Mouse (Mus musculus): ENCODE results near the gene Tnip1. TPM values are rescaled to one million over a fixed set of nuclear protein-coding genes. Genes with fewer than 3 reads are reported as not detected.
"Not testable (repeated sequence)": the region's sequence is repeated elsewhere in the genome, so short reads cannot be mapped to it uniquely, and the experiment has no call there.

Gene Tnip1
- polyA plus RNA-seq, 1 experiment from 2014 or later = 18.6 TPM

DNA sequence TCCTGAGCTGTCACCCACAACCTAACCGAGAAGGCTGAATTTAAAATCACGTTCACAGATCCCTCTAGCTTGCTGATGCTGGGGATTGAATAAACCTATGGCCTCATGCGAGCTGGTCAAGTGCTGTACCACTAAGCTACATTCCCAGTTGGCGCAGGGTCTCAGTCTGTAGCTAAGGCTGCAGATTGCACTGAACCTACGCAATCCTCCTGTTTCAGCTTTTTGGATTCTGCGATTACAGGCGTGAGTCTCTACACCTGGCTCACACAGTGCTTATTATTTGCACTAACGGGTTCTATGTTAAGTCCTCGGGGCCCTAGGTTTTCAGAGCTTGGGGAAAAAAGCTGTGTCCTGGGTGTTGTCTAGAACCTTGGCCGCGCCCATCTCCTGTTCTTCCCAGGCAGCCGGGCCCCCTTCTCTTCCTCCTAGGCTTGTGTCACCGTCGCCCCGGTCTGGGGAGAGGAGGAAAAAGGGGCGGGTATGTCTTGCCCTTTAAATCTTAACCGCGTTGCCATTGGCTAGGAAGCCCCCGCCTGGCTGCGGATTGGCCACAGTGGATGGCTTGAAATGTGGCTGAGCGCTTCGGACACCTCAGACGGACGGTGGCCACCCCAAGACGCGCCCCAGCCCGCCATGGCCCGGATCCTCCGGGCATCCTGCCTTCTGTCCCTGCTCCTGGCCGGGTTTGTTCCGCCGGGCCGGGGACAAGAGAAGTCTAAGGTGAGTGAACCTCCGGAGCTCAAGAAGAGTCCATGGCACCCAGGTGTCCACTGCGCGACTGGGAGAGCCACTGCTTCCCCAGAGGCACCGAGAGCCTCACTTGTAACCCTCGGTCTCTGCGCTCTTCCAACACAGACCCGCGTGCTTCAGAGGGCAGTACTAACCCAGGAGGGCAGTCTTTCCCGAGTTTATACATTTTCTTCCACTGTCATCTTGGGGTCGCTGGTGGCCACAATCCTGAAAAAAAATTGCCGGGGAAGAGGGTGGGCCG lies 60.1 kb downstream of the Tnip1 start, which contains the start of gene Gpx3:
Gene Gpx3, plus strand, starts transcription at position 121 of the 991 bp plus-strand sequence.
- ATAC-seq (ENCODE audit: low FRiP score, low read depth) = peak; percentile 94
- H3K9me3 ChIP-seq = no peaks in the 10 kb centered on the region

GRCm38 (mm10) chr11:54899657-54900056 lies 63.1 kb downstream of the Tnip1 start:
- no peak overlapping the region for H3K4me2 ChIP-seq
- WGBS = 85% methylated on average over 4 of the region's 4 CpGs
- no peaks in the 10 kb centered on the region for H3K27me3 ChIP-seq
- H3K4me3 ChIP-seq = no peak overlapping the region
- ATAC-seq (ENCODE audit: low FRiP score, low read depth) = no peak
- no peaks in the 10 kb centered on the region for H3K9me3 ChIP-seq
- no peak overlapping the region for H3K9ac ChIP-seq
- no peaks in the 10 kb centered on the region for H3K36me3 ChIP-seq
- H3K27ac ChIP-seq (replicated peaks) = no peak overlapping the region
- peaks cover 17% of the 10 kb centered on the region; the same call in 1 of the 2 replicates for H3K4me1 ChIP-seq (replicated peaks)

More for the DNA sequence above, 60.1 kb downstream of the Tnip1 start, which contains the start of gene Gpx3:
- peaks cover 17% of the 10 kb centered on the region; the same call in 1 of the 2 replicates for H3K4me1 ChIP-seq (replicated peaks)
- H3K4me3 ChIP-seq = peak within 1 kb of the TSS; percentile 50
- H3K27me3 ChIP-seq = no peaks in the 10 kb centered on the region
- 15% methylated on average over 43 of the region's 45 CpGs for WGBS
- no peak within 1 kb of the TSS for H3K27ac ChIP-seq (replicated peaks)
- H3K36me3 ChIP-seq = no peaks in the 10 kb centered on the region
- H3K9ac ChIP-seq = peak within 1 kb of the TSS; percentile 52
- peak within 1 kb of the TSS; percentile 82 for H3K4me2 ChIP-seq

- ATAC-seq (ENCODE audit: low FRiP score, low read depth) = no peak
- Histone ChIP-seq H3K27me3 (no peaks in the 10 kb centered on the region), H3K4me3 (no peak overlapping the region), H3K36me3 (no peaks in the 10 kb centered on the region), H3K9me3 (no peaks in the 10 kb centered on the region), H3K27ac (replicated peaks) (no peak overlapping the region), H3K4me1 (replicated peaks) (peaks cover 4% of the 10 kb centered on the region; the same call in 1 of the 2 replicates), H3K4me2 (no peak overlapping the region), H3K9ac (no peak overlapping the region)
- 42% methylated on average over 5 of the region's 5 CpGs for WGBS
Observed at GRCm38 (mm10) chr11:54897470-54897869, 65.2 kb downstream of the Tnip1 start.

GRCm38 (mm10) chr11:54896646-54897045 lies 66.1 kb downstream of the Tnip1 start:
- not testable (repeated sequence) for H3K4me1 ChIP-seq (replicated peaks); H3K27ac ChIP-seq (replicated peaks); H3K9ac ChIP-seq; H3K9me3 ChIP-seq; ATAC-seq (ENCODE audit: low FRiP score, low read depth); H3K27me3 ChIP-seq; H3K36me3 ChIP-seq; H3K4me2 ChIP-seq; H3K4me3 ChIP-seq
- WGBS = 90% methylated on average over 3 of the region's 3 CpGs

GRCm38 (mm10) chr11:54894589-54894988 lies 68.1 kb downstream of the Tnip1 start:
- Histone ChIP-seq H3K4me2 (no peak overlapping the region), H3K4me1 (replicated peaks) (no peaks in the 10 kb centered on the region), H3K27me3 (no peaks in the 10 kb centered on the region), H3K27ac (replicated peaks) (no peak overlapping the region), H3K9me3 (no peaks in the 10 kb centered on the region), H3K36me3 (no peaks in the 10 kb centered on the region), H3K4me3 (no peak overlapping the region), H3K9ac (no peak overlapping the region)
- 69% methylated on average over 9 of the region's 9 CpGs for WGBS
- ATAC-seq (ENCODE audit: low FRiP score, low read depth) = no peak

DNA sequence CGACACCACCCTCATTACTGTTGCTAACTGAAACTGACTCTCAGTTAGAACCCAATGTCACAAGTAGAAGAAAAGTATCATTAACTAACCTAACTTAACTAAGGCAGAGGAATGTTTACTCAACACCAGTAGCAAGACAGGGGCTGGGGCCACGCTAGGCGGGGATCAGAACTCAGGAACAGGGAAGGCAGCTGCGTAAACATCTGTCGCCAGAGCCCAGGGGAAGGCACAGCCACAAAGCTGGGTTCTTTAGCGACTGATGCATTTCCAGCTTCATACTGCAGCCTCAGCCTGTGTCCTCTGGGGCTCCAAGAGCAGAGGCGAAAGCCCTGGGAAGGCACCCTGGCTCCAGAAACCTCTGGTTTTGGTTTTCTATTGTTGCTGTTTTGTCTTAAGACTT lies 70.6 kb downstream of the Tnip1 start:
- H3K36me3 ChIP-seq = no peaks in the 10 kb centered on the region
- H3K4me1 ChIP-seq (replicated peaks) = no peaks in the 10 kb centered on the region
- WGBS = 61% methylated on average over 7 of the region's 7 CpGs
- H3K9ac ChIP-seq = no peak overlapping the region
- no peaks in the 10 kb centered on the region for H3K27me3 ChIP-seq
- no peak overlapping the region for H3K4me2 ChIP-seq
- no peak overlapping the region for H3K4me3 ChIP-seq
- H3K27ac ChIP-seq (replicated peaks) = no peak overlapping the region
- ATAC-seq (ENCODE audit: low FRiP score, low read depth) = no peak
- no peaks in the 10 kb centered on the region for H3K9me3 ChIP-seq

DNA sequence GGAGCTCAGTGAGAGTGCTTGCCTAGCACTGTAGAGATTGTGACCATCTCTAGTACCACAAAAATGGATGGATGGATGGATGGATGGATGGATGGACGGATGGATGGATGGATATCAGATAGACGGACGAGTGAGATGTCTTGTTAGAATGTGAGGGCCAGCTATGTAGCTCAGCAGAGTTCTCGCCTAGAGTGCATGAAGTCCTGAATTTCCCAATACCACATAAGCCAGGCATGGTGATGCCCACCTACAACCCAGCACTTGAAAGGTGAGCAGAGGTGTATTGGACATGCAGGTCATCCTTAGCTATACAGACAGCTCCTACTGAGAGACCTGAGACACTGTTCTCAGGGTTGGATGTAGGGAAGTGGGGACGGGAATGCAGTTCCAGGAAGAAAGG lies 71.4 kb downstream of the Tnip1 start:
- Histone ChIP-seq H3K9ac (no peak overlapping the region), H3K27me3 (no peaks in the 10 kb centered on the region), H3K4me3 (no peak overlapping the region), H3K36me3 (no peaks in the 10 kb centered on the region), H3K4me1 (replicated peaks) (no peaks in the 10 kb centered on the region), H3K9me3 (no peaks in the 10 kb centered on the region), H3K4me2 (no peak overlapping the region), H3K27ac (replicated peaks) (no peak overlapping the region)
- no peak for ATAC-seq (ENCODE audit: low FRiP score, low read depth)
- WGBS = 81% methylated on average over 5 of the region's 5 CpGs

DNA sequence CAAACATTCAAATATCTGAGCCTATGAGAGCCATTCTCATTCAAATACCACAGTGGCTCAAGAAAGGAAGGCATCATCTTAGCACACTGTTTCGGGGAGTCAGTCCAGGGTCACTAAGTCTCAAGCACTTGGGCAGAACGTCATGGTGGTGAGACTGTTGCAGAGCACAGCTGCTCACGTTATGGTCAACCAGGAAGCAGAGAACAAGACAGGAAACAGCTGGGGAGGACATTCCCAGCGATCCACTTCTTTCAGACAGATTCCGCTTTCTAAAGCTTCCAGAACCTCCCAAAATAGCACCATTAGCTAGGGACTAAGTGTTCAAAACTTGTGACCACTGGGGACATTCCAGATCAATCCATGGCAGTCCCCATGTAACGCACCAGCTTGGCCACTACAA lies 74.8 kb downstream of the Tnip1 start:
- no peaks in the 10 kb centered on the region for H3K27me3 ChIP-seq
- no peaks in the 10 kb centered on the region for H3K9me3 ChIP-seq
- no peak overlapping the region for H3K27ac ChIP-seq (replicated peaks)
- H3K9ac ChIP-seq = no peak overlapping the region
- 89% methylated on average over 6 of the region's 6 CpGs for WGBS
- no peak overlapping the region for H3K4me3 ChIP-seq
- H3K4me2 ChIP-seq = no peak overlapping the region
- H3K4me1 ChIP-seq (replicated peaks) = no peaks in the 10 kb centered on the region
- no peak for ATAC-seq (ENCODE audit: low FRiP score, low read depth)
- H3K36me3 ChIP-seq = no peaks in the 10 kb centered on the region

DNA sequence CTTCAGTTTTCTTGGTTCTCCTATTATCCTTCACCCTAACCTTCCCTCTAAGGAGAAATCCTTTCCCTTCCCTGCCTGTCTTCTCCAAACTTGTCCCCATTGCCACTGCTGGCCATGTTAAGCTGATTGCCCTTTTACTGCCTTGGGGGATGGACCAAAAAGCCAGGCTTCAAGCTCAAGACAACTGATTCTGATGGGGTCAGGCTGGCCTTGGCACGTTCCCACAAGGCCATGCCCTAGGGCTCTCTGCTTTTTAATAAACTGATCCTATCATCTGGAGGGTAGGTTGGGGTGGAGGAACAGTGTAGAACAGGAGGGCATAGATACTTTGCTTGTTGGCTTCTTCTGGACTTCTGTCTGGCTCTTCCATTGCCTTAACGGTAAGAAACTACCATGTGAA lies 77.3 kb downstream of the Tnip1 start:
- Histone ChIP-seq H3K9ac (no peak overlapping the region), H3K27ac (replicated peaks) (no peak overlapping the region), H3K4me1 (replicated peaks) (0 out of 2 replicates have a peak, but pooled peaks cover 4% of the 10 kb centered on the region), H3K27me3 (0 out of 2 replicates have a peak, but pooled peaks cover 3% of the 10 kb centered on the region), H3K4me2 (no peak overlapping the region), H3K9me3 (no peaks in the 10 kb centered on the region), H3K4me3 (no peak overlapping the region), H3K36me3 (no peaks in the 10 kb centered on the region)
- ATAC-seq (ENCODE audit: low FRiP score, low read depth) = no peak
- WGBS = 87% methylated on average over 2 of the region's 2 CpGs

- no peak overlapping the region for H3K27ac ChIP-seq (replicated peaks)
- no peaks in the 10 kb centered on the region for H3K9me3 ChIP-seq
- H3K4me2 ChIP-seq = no peak overlapping the region
- H3K27me3 ChIP-seq = 0 out of 2 replicates have a peak, but pooled peaks cover 3% of the 10 kb centered on the region
- no peak overlapping the region for H3K9ac ChIP-seq
- no peaks in the 10 kb centered on the region for H3K36me3 ChIP-seq
- 0 out of 2 replicates have a peak, but pooled peaks cover 4% of the 10 kb centered on the region for H3K4me1 ChIP-seq (replicated peaks)
- WGBS = 14% methylated on average over 5 of the region's 5 CpGs
- ATAC-seq (ENCODE audit: low FRiP score, low read depth) = no peak
- no peak overlapping the region for H3K4me3 ChIP-seq
Observed at GRCm38 (mm10) chr11:54884937-54885336, 77.8 kb downstream of the Tnip1 start.

DNA sequence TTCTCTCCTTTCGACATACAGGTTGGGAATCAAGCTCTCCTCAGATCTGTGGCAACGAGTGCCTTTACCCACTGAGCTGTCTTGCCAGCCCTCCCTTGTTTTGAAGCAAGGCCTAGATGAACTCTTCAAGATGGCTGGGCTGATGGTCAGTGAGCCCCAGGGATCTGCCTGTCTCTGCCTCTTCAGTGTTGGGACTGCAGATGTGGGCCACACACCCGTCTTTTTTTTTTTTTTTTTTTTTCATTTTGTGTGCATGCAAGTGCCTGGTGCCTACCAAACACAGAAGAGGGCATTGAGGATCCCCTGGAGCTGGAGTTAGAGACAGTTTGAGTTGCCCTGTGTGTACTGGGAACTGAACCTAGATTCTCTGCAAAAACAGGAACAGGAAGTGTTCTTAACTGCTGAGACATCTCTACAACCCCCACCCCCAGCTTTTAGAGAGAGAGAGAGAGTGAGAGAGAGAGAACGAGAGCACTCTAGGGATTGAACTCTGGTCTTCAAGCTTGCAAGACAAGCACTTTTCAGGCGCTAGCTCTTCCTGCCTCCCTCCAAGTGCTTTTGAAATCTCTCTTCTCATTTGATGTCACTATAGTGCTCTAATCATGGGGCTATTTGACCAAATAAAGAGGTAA lies 78.4 kb downstream of the Tnip1 start:
- Histone ChIP-seq H3K27me3 (0 out of 2 replicates have a peak, but pooled peaks cover 3% of the 10 kb centered on the region), H3K9me3 (no peaks in the 10 kb centered on the region), H3K4me2 (no peak overlapping the region), H3K4me1 (replicated peaks) (0 out of 2 replicates have a peak, but pooled peaks cover 6% of the 10 kb centered on the region), H3K4me3 (no peak overlapping the region), H3K36me3 (no peaks in the 10 kb centered on the region), H3K27ac (replicated peaks) (no peak overlapping the region), H3K9ac (no peak overlapping the region)
- 86% methylated on average over 5 of the region's 5 CpGs for WGBS
- no peak for ATAC-seq (ENCODE audit: low FRiP score, low read depth)

DNA sequence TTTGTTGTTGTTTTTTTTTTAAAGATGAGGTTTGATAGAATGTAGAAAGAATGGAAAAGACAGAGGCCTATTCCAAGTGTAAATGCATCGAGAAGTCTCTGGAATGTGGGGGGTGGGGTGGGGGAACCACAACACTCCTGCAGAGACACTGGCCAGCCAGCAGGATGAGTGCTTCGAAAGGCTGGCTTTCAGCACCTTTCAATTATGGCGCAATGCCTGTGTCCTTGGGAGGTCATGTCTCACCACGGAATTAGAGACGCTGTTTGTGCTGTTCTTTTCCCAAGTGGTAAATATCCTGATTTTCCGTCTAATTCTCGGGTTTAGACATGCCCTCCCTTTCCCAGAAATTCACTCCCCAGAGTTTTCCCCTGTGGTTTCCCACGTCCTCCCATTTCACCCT lies 80.0 kb downstream of the Tnip1 start:
- ATAC-seq (ENCODE audit: low FRiP score, low read depth) = no peak
- Histone ChIP-seq H3K4me1 (replicated peaks) (0 out of 2 replicates have a peak, but pooled peaks cover 6% of the 10 kb centered on the region), H3K27me3 (0 out of 2 replicates have a peak, but pooled peaks cover 3% of the 10 kb centered on the region), H3K36me3 (no peaks in the 10 kb centered on the region), H3K4me2 (no peak overlapping the region), H3K9ac (no peak overlapping the region), H3K9me3 (no peaks in the 10 kb centered on the region), H3K4me3 (no peak overlapping the region), H3K27ac (replicated peaks) (no peak overlapping the region)
- 38% methylated on average over 8 of the region's 8 CpGs for WGBS
